Mouse (Mus musculus): ENCODE measurements at regions not wholly inside any gene's neighbourhood (a gene's known extent, or its start where the extent isn't known, plus 50 kb on each side); places are given as distances from the start of the nearest gene placed in this dataset.

- intact Hi-C loops (cut with DNase I), result no loop called here
Measured at GRCm38 (mm10) chr15:32048836-32049235, 128.3 kb upstream of the Tas2r119 start.

- intact Hi-C loops (cut with DNase I), result no loop called here
Measured at GRCm38 (mm10) chr15:32061573-32061972, 115.5 kb upstream of the Tas2r119 start.

- intact Hi-C loops (cut with DNase I), result no loop called here
Measured at GRCm38 (mm10) chr15:32082109-32082508, 95.0 kb upstream of the Tas2r119 start.

GRCm38 (mm10) chr15:32093889-32094288 lies 83.2 kb upstream of the Tas2r119 start:
- intact Hi-C loops (cut with DNase I), result no loop called here

DNA sequence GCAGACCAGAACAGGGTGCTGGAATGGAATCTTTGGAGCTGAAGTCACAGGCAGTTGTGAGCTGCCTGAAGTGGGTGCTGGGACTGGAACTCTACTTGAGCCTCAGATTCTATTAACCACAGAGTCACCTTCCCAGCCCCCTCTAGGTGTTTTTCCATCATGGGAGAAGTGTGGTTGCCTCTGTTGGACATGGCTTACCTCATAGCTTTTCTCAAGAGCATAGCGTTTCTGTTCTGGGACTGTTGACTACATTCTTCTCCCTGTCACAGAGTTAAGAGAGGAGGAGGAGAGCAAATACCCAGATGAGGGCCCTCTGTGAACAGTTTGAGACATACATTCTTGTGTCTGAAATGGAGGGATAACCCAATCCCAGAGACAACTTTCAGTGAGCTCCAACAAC lies 81.5 kb upstream of the Tas2r119 start:
- intact Hi-C loops (cut with DNase I), result no loop called here

DNA sequence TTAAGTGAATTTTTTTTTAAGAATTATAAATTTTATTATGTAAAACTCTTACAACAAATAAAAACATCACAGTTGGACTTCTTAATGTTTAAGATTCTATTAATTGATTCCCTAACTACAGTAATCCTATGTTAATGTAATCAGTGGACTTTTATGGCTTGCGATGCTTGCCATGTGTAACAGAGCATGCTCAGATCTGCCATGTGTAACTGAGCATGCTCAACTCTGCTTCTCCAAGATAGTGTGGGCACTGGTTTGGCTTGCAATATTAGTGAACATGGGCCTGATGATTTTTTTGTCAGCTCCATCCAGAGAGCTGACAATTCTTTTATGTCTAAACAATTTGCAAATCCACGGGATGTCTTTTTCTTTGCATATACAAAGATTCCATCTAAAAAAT lies 66.4 kb upstream of the Tas2r119 start:
- intact Hi-C loops (cut with DNase I), result no loop called here
